Mouse (Mus musculus) midbrain, embryonic 14.5 days (tissue): ENCODE results near the gene Cbx1. TPM values are rescaled to one million over a fixed set of nuclear protein-coding genes. Genes with fewer than 3 reads are reported as not detected.

Experiments used
- ATAC-seq: fragments of 200-750 bp; cut with Nextera tagmentation; 2 replicates; pipeline ENCODE4 v1.8.0; 2017; ENCODE audit warnings: moderate number of reproducible peaks, moderate library complexity; ENCODE audit not compliant: low FRiP score, low TSS enrichment
- DNase-seq: peaks from one replicate; pipeline ENCODE4 v3.0.0-alpha.2; 2015
- H3K27ac ChIP-seq: fragments of 300-500 bp; sonication (generic); replicated peaks from 2 replicates; pipeline ENCODE4 v1.5.1; 2014; ENCODE audit warnings: mild to moderate bottlenecking, low read depth, low read length, moderate library complexity
- H3K27me3 ChIP-seq: fragments of 300-500 bp; sonication (generic); 2 replicates; pipeline ENCODE4 v1.6.1; 2014; ENCODE audit warnings: low read length, control low read depth, mixed read lengths; ENCODE audit not compliant: control insufficient read depth, insufficient read depth
- H3K36me3 ChIP-seq: fragments of 300-500 bp; sonication (generic); 2 replicates; pipeline ENCODE4 v1.6.1; 2014; ENCODE audit warnings: low read length, control low read depth; ENCODE audit not compliant: control insufficient read depth, insufficient read depth
- H3K4me1 ChIP-seq: fragments of 300-500 bp; sonication (generic); 2 replicates; pipeline ENCODE4 v1.6.1; 2014; ENCODE audit warnings: mild to moderate bottlenecking, antibody characterized with exemption, low read length, control low read depth; ENCODE audit not compliant: control insufficient read depth, insufficient read depth
- H3K4me2 ChIP-seq: fragments of 300-500 bp; sonication (generic); 2 replicates; pipeline ENCODE4 v1.6.1; 2014; ENCODE audit warnings: mild to moderate bottlenecking, low read length, moderate library complexity
- H3K4me3 ChIP-seq: fragments of 300-500 bp; sonication (generic); replicated peaks from 2 replicates; pipeline ENCODE4 v1.5.1; 2014; ENCODE audit warnings: low read depth, low read length
- H3K9ac ChIP-seq: fragments of 300-500 bp; sonication (generic); replicated peaks from 2 replicates; pipeline ENCODE4 v1.6.1; 2014; ENCODE audit warnings: mild to moderate bottlenecking, low read length, moderate library complexity
- H3K9me3 ChIP-seq: fragments of 300-500 bp; sonication (generic); 2 replicates; pipeline ENCODE4 v1.6.1; 2016; ENCODE audit warnings: low read length, control low read depth, mixed read lengths; ENCODE audit not compliant: control insufficient read depth
- WGBS: fragments of 180-500 bp; shearing (Covaris S2); extraction: QIAGEN DNeasy Blood & Tissue Kit; methylation state at CpG from one replicate; pipeline ENCODE4 v1.1.7; 2014; 5-methylcytosine and 5-hydroxymethylcytosine counted together
- polyA plus RNA-seq: library from polyadenylated mRNA; unstranded; fragments of >200 nt; fragmentation: Nextera tagmentation; extraction: Ambion mirVana; gene quantifications from 2 replicates; pipeline ENCODE4 v1.2.1, GENCODE M21; 2014

The Cbx1 gene
- polyA plus RNA-seq, 1 experiment from 2014 or later, result 73.9 TPM

- H3K4me2 ChIP-seq, result peak overlapping the region; percentile 97
- peak overlapping the region; percentile 51 for H3K4me3 ChIP-seq
- peak overlapping the region; percentile 62 for H3K9ac ChIP-seq
- peaks cover 59% of the 10 kb centered on the region for H3K4me1 ChIP-seq
- no peaks in the 10 kb centered on the region for H3K9me3 ChIP-seq
- no peaks in the 10 kb centered on the region for H3K27me3 ChIP-seq
- H3K36me3 ChIP-seq, result peaks cover 61% of the 10 kb centered on the region
- H3K27ac ChIP-seq, result peak overlapping the region; percentile 84
- 2% methylated on average over 25 of the region's 26 CpGs for WGBS
- ATAC-seq (peak; percentile 92), DNase-seq (peak; percentile 95)
Observed at GRCm38 (mm10) chr11:96823880-96824782, 35.2 kb downstream of the Cbx1 start.

- Histone ChIP-seq H3K27ac (peak overlapping the region; percentile 84), H3K9me3 (no peaks in the 10 kb centered on the region), H3K4me1 (peaks cover 59% of the 10 kb centered on the region), H3K4me3 (0 out of 2 replicates have a peak overlapping the region, but pooled peaks have one; percentile 51), H3K36me3 (peaks cover 53% of the 10 kb centered on the region), H3K4me2 (peak overlapping the region; percentile 97), H3K9ac (peak overlapping the region; percentile 62; the same call in 1 of the 2 replicates), H3K27me3 (no peaks in the 10 kb centered on the region)
- WGBS, result 48% methylated on average over 7 of the region's 7 CpGs
- ATAC-seq (no peak), DNase-seq (peak; percentile 69)
Observed at GRCm38 (mm10) chr11:96824783-96825495, 36.0 kb downstream of the Cbx1 start.

GRCm38 (mm10) chr11:96826481-96826880 is 37.6 kb downstream of the Cbx1 start:
- ATAC-seq, result no peak

GRCm38 (mm10) chr11:96827062-96827581 is 38.2 kb downstream of the Cbx1 start:
- peaks cover 31% of the 10 kb centered on the region for H3K36me3 ChIP-seq
- peak overlapping the region; percentile 97 for H3K4me2 ChIP-seq
- DNase-seq (no peak), ATAC-seq (no peak)
- no peak overlapping the region for H3K4me3 ChIP-seq
- WGBS, result 84% methylated on average over 12 of the region's 12 CpGs
- H3K9me3 ChIP-seq, result no peaks in the 10 kb centered on the region
- H3K27me3 ChIP-seq, result no peaks in the 10 kb centered on the region
- no peak overlapping the region; the same call in 1 of the 2 replicates for H3K9ac ChIP-seq
- H3K27ac ChIP-seq, result no peak overlapping the region
- H3K4me1 ChIP-seq, result peaks cover 62% of the 10 kb centered on the region

More at GRCm38 (mm10) chr11:96826481-96826880, 37.6 kb downstream of the Cbx1 start:
- 85% methylated on average over 2 of the region's 2 CpGs for WGBS
- H3K27ac ChIP-seq, result no peak overlapping the region
- no peak for DNase-seq
- H3K9ac ChIP-seq, result peak overlapping the region; percentile 36; the same call in 1 of the 2 replicates
- peaks cover 37% of the 10 kb centered on the region for H3K36me3 ChIP-seq
- peaks cover 62% of the 10 kb centered on the region for H3K4me1 ChIP-seq
- H3K4me3 ChIP-seq, result no peak overlapping the region; the same call in 1 of the 2 replicates
- H3K4me2 ChIP-seq, result peak overlapping the region; percentile 97
- no peaks in the 10 kb centered on the region for H3K27me3 ChIP-seq
- no peaks in the 10 kb centered on the region for H3K9me3 ChIP-seq

- 87% methylated on average over 9 of the region's 9 CpGs for WGBS
- Histone ChIP-seq H3K36me3 (peaks cover 27% of the 10 kb centered on the region), H3K9ac (no peak overlapping the region), H3K4me1 (peaks cover 61% of the 10 kb centered on the region), H3K4me3 (no peak overlapping the region), H3K27ac (no peak overlapping the region), H3K9me3 (no peaks in the 10 kb centered on the region), H3K4me2 (peak overlapping the region; percentile 67), H3K27me3 (no peaks in the 10 kb centered on the region)
- ATAC-seq (no peak), DNase-seq (no peak)
Observed at GRCm38 (mm10) chr11:96827917-96828316, 39.0 kb downstream of the Cbx1 start.

- Histone ChIP-seq H3K27ac (no peak overlapping the region), H3K9me3 (no peaks in the 10 kb centered on the region), H3K36me3 (peaks cover 27% of the 10 kb centered on the region), H3K4me3 (peak overlapping the region; percentile 79), H3K27me3 (no peaks in the 10 kb centered on the region; the same call in 1 of the 2 replicates), H3K9ac (peak overlapping the region; percentile 77), H3K4me1 (peaks cover 53% of the 10 kb centered on the region), H3K4me2 (peak overlapping the region; percentile 67)
- ATAC-seq, result no peak
- no peak for DNase-seq
- WGBS, result 15% methylated on average over 10 of the region's 10 CpGs
Observed at GRCm38 (mm10) chr11:96828881-96829280, 40.0 kb downstream of the Cbx1 start.

GRCm38 (mm10) chr11:96829403-96829812 is 40.5 kb downstream of the Cbx1 start:
- ATAC-seq (peak; percentile 48), DNase-seq (peak; percentile 65)
- Histone ChIP-seq H3K27me3 (no peaks in the 10 kb centered on the region; the same call in 1 of the 2 replicates), H3K9ac (peak overlapping the region; percentile 77), H3K4me3 (peak overlapping the region; percentile 79), H3K4me2 (peak overlapping the region; percentile 67), H3K9me3 (no peaks in the 10 kb centered on the region), H3K4me1 (peaks cover 50% of the 10 kb centered on the region), H3K27ac (peak overlapping the region; percentile 90), H3K36me3 (peaks cover 27% of the 10 kb centered on the region)
- under 1% methylated on average over 33 of the region's 33 CpGs for WGBS

GRCm38 (mm10) chr11:96829813-96830538 is 41.0 kb downstream of the Cbx1 start, which contains the start of gene Nfe2l1:
Gene Nfe2l1, minus strand, starts transcription at chr11:96829968.
- peak; percentile 100 for ATAC-seq
- WGBS, result under 1% methylated on average over 51 of the region's 51 CpGs
- H3K9ac ChIP-seq, result peak within 1 kb of the TSS; percentile 77

More at GRCm38 (mm10) chr11:96829813-96830538, 41.0 kb downstream of the Cbx1 start, which contains the start of gene Nfe2l1:
- Histone ChIP-seq H3K4me2 (peak within 1 kb of the TSS; percentile 67), H3K36me3 (peaks cover 24% of the 10 kb centered on the region), H3K27me3 (no peaks in the 10 kb centered on the region; the same call in 1 of the 2 replicates), H3K4me1 (peaks cover 45% of the 10 kb centered on the region), H3K27ac (peak within 1 kb of the TSS; percentile 90), H3K9me3 (no peaks in the 10 kb centered on the region), H3K4me3 (peak within 1 kb of the TSS; percentile 79)
- DNase-seq, result peak; percentile 98
